Comparison of ENCODE assay signal across 8 mouse cellular contexts in genomic region chr10:120979779-120980395, GRCm38 (mm10). TPM values are rescaled to one million over a fixed set of nuclear protein-coding genes. Genes with fewer than 3 reads are reported as not detected.
DNase-seq lines count a peak whose midpoint lies in the region; ATAC-seq lines count a peak whose summit lies in the region.

No protein-coding gene starts in this region.

- no peaks in the 10 kb centered on the region for H3K9me3 ChIP-seq in heart, embryonic 16.5 days (replicated peaks; ENCODE audit: control insufficient read depth, low read length)
- H3K9me3 ChIP-seq in hindbrain, embryonic 11.5 days (ENCODE audit: control insufficient read depth, low read length): no peaks in the 10 kb centered on the region

- peak overlapping the region; percentile 98 for H3K9ac ChIP-seq in heart, embryonic 16.5 days (ENCODE audit: low read length)
- H3K9ac ChIP-seq in hindbrain, embryonic 11.5 days (ENCODE audit: low read depth, low read length): peak overlapping the region; percentile 95

- no peaks in the 10 kb centered on the region for H3K36me3 ChIP-seq in heart, embryonic 16.5 days (ENCODE audit: control insufficient read depth, insufficient read depth)
- no peaks in the 10 kb centered on the region for H3K36me3 ChIP-seq in hindbrain, embryonic 11.5 days (ENCODE audit: control insufficient read depth, insufficient read depth, low read length)

- WGBS in heart, embryonic 16.5 days: 15% methylated on average over 8 of the region's 8 CpGs
- 19% methylated on average over 8 of the region's 8 CpGs for WGBS in hindbrain, embryonic 11.5 days

- H3K27me3 ChIP-seq in heart, embryonic 16.5 days (ENCODE audit: control insufficient read depth, insufficient read depth, low read length): no peaks in the 10 kb centered on the region
- peaks cover 3% of the 10 kb centered on the region; the same call in 1 of the 2 replicates for H3K27me3 ChIP-seq in hindbrain, embryonic 11.5 days (ENCODE audit: control insufficient read depth, insufficient read depth, low read length)

- H3K27ac ChIP-seq in heart, embryonic 16.5 days (ENCODE audit: low read length): peak overlapping the region; percentile 90
- H3K27ac ChIP-seq in hindbrain, embryonic 11.5 days (ENCODE audit: low read depth, low read length): no peak overlapping the region; the same call in 1 of the 2 replicates

- ATAC-seq in heart, embryonic 16.5 days (replicated peaks; ENCODE audit: extremely low read depth, insufficient read depth, low FRiP score): no peak
- ATAC-seq in hindbrain, embryonic 11.5 days (ENCODE audit: low FRiP score): no peak

- H3K4me1 ChIP-seq in heart, embryonic 16.5 days (ENCODE audit: control insufficient read depth, insufficient read depth, low read length): peaks cover 8% of the 10 kb centered on the region
- H3K4me1 ChIP-seq in hindbrain, embryonic 11.5 days (replicated peaks; ENCODE audit: control insufficient read depth, insufficient read depth, low read length): peaks cover 3% of the 10 kb centered on the region

- peak overlapping the region; percentile 98 for H3K4me3 ChIP-seq in heart, embryonic 16.5 days (ENCODE audit: low read length)
- peak overlapping the region; percentile 95 for H3K4me3 ChIP-seq in hindbrain, embryonic 11.5 days (ENCODE audit: low read depth, low read length)

- H3K4me2 ChIP-seq in heart, embryonic 16.5 days (ENCODE audit: low read depth, low read length): peak overlapping the region; percentile 83
- H3K4me2 ChIP-seq in hindbrain, embryonic 11.5 days (replicated peaks; ENCODE audit: low read depth, low read length): peak overlapping the region; percentile 43

- DNase-seq in heart, adult 8-10 months (ENCODE audit: low spot score): no peak
- DNase-seq in MN1 (ENCODE audit: low spot score): peak; percentile 59
- peak; percentile 13 for DNase-seq in hindbrain, embryonic 11.5 days (ENCODE audit: low spot score)
- DNase-seq in mesoderm, embryonic 11.5 days (ENCODE audit: low read depth, low spot score): peak; percentile 11
- no peak for DNase-seq in layer of hippocampus, adult 8-10 months (ENCODE audit: low spot score in 2 of 2)
- no peak for DNase-seq in layer of hippocampus, adult 9-10 months (ENCODE audit: low spot score)
- DNase-seq in frontal cortex, postnatal 36 days (ENCODE audit: low spot score in 2 of 2): no peak

RNA-seq across cellular contexts. Expression of gene Lemd3, which starts 0.8 kb away (rescaled TPM):
- polyA plus RNA-seq in heart, embryonic 16.5 days (2015; fragmentation: Nextera tagmentation; extraction: Ambion mirVana): 1.5 and 2.0 TPM in 2 replicates
- total RNA-seq in heart, adult 8-10 months (2022): 10 to 100 TPM; 10.6 to 13.1 (median 12.5) TPM
- 4.8 and 6.2 TPM in 2 replicates for polyA plus RNA-seq in hindbrain, embryonic 11.5 days (2014; fragmentation: Nextera tagmentation; extraction: Ambion mirVana)
- 10 to 100 TPM; 31.0 to 35.2 (median 32.3) TPM for total RNA-seq in layer of hippocampus, adult 8-10 months (2022)

RNA-seq across cellular contexts. Expression of gene Wif1, which starts 53.9 kb away (rescaled TPM):
- 20.6 and 21.4 TPM in 2 replicates for polyA plus RNA-seq in heart, embryonic 16.5 days (2015; fragmentation: Nextera tagmentation; extraction: Ambion mirVana)
- 1 to 10 TPM; 2.2 to 5.2 (median 3.0) TPM for total RNA-seq in heart, adult 8-10 months (2022)
- 4.9 and 6.1 TPM in 2 replicates for polyA plus RNA-seq in hindbrain, embryonic 11.5 days (2014; fragmentation: Nextera tagmentation; extraction: Ambion mirVana)
- total RNA-seq in layer of hippocampus, adult 8-10 months (2022): 1 to 10 TPM in 1 of 4 experiments, under 1 TPM in 3; 0.71 to 1.1 (median 0.96) TPM

Comparison
In these comparisons a context has a peak if more than half of its experiments do, and no peak if none do; other contexts are left out.
1. DNase-seq: peak in MN1 (single experiment), hindbrain, embryonic 11.5 days (single experiment) and mesoderm, embryonic 11.5 days (single experiment); none in heart, adult 8-10 months (single experiment), layer of hippocampus, adult 8-10 months (0 of 2), layer of hippocampus, adult 9-10 months (single experiment) and frontal cortex, postnatal 36 days (0 of 2).